Mouse (Mus musculus) brown adipose tissue, adult 24 weeks (tissue): ENCODE results near the gene Pde11a. TPM values are rescaled to one million over a fixed set of nuclear protein-coding genes. Genes with fewer than 3 reads are reported as not detected.

Experiments
- H3K27ac ChIP-seq: fragments of 200-500 bp; replicated peaks from 2 replicates; pipeline ENCODE4 v1.5.1; 2012; ENCODE audit warnings: low read depth, mild to moderate bottlenecking, low read length
- H3K4me1 ChIP-seq: fragments of 200-500 bp; 2 replicates; pipeline ENCODE4 v1.6.1; 2012; ENCODE audit warnings: low read length, mixed read lengths; ENCODE audit not compliant: control insufficient read depth, insufficient read depth, insufficient read length
- H3K4me3 ChIP-seq: fragments of 200-500 bp; 2 replicates; pipeline ENCODE4 v1.5.1; 2012; ENCODE audit warnings: low read depth, mild to moderate bottlenecking, low read length, moderate library complexity; ENCODE audit not compliant: insufficient read depth
- polyA plus RNA-seq: library from polyadenylated mRNA; stranded (reverse); fragments of >200 nt; gene quantifications from 2 replicates; pipeline ENCODE4 v1.2.4, GENCODE M21; 2012; ENCODE audit not compliant: missing spikeins, insufficient read depth, insufficient read length

The Pde11a gene
- polyA plus RNA-seq, 1 experiment, result 0.91 TPM

GRCm38 (mm10) chr2:76100597-76100996 is 238.0 kb downstream of the Pde11a start:
- H3K4me1 ChIP-seq, result no peaks in the 10 kb centered on the region
- H3K4me3 ChIP-seq, result no peak overlapping the region
- H3K27ac ChIP-seq, result no peak overlapping the region

GRCm38 (mm10) chr2:76099726-76100347 is 238.7 kb downstream of the Pde11a start:
- no peaks in the 10 kb centered on the region for H3K4me1 ChIP-seq
- no peak overlapping the region for H3K4me3 ChIP-seq
- no peak overlapping the region for H3K27ac ChIP-seq

- Histone ChIP-seq H3K27ac (no peak overlapping the region), H3K4me1 (no peaks in the 10 kb centered on the region), H3K4me3 (no peak overlapping the region)
Measured at GRCm38 (mm10) chr2:76098381-76098780, 240.2 kb downstream of the Pde11a start.

GRCm38 (mm10) chr2:76097847-76098246 is 240.7 kb downstream of the Pde11a start:
- H3K4me3 ChIP-seq, result no peak overlapping the region
- H3K4me1 ChIP-seq, result no peaks in the 10 kb centered on the region
- no peak overlapping the region for H3K27ac ChIP-seq

GRCm38 (mm10) chr2:76097284-76097683 is 241.3 kb downstream of the Pde11a start:
- Histone ChIP-seq H3K4me3 (no peak overlapping the region), H3K4me1 (no peaks in the 10 kb centered on the region)

GRCm38 (mm10) chr2:76095861-76096260 is 242.7 kb downstream of the Pde11a start:
- H3K27ac ChIP-seq, result no peak overlapping the region
- H3K4me1 ChIP-seq, result no peaks in the 10 kb centered on the region

More at GRCm38 (mm10) chr2:76097284-76097683, 241.3 kb downstream of the Pde11a start:
- H3K27ac ChIP-seq, result no peak overlapping the region

GRCm38 (mm10) chr2:76090506-76090905 is 248.1 kb downstream of the Pde11a start:
- no peak overlapping the region for H3K27ac ChIP-seq
- no peaks in the 10 kb centered on the region for H3K4me1 ChIP-seq

More at GRCm38 (mm10) chr2:76095861-76096260, 242.7 kb downstream of the Pde11a start:
- H3K4me3 ChIP-seq, result no peak overlapping the region

GRCm38 (mm10) chr2:76088844-76089243 is 249.7 kb downstream of the Pde11a start:
- Histone ChIP-seq H3K27ac (no peak overlapping the region), H3K4me3 (no peak overlapping the region), H3K4me1 (no peaks in the 10 kb centered on the region)

More at GRCm38 (mm10) chr2:76090506-76090905, 248.1 kb downstream of the Pde11a start:
- no peak overlapping the region for H3K4me3 ChIP-seq

GRCm38 (mm10) chr2:76088413-76088812 is 250.2 kb downstream of the Pde11a start:
- Histone ChIP-seq H3K4me3 (no peak overlapping the region), H3K4me1 (no peaks in the 10 kb centered on the region), H3K27ac (no peak overlapping the region)

- H3K4me3 ChIP-seq, result no peak overlapping the region
- H3K27ac ChIP-seq, result no peak overlapping the region
- no peaks in the 10 kb centered on the region for H3K4me1 ChIP-seq
Measured at GRCm38 (mm10) chr2:76087170-76087569, 251.4 kb downstream of the Pde11a start.

GRCm38 (mm10) chr2:76084982-76085381 is 253.6 kb downstream of the Pde11a start:
- no peak overlapping the region for H3K4me3 ChIP-seq
- no peaks in the 10 kb centered on the region for H3K4me1 ChIP-seq
- no peak overlapping the region for H3K27ac ChIP-seq

- Histone ChIP-seq H3K4me3 (no peak overlapping the region), H3K4me1 (no peaks in the 10 kb centered on the region), H3K27ac (no peak overlapping the region)
Measured at GRCm38 (mm10) chr2:76083901-76084300, 254.7 kb downstream of the Pde11a start.

GRCm38 (mm10) chr2:76083396-76083795 is 255.2 kb downstream of the Pde11a start:
- no peak overlapping the region for H3K4me3 ChIP-seq
- no peaks in the 10 kb centered on the region for H3K4me1 ChIP-seq
- no peak overlapping the region for H3K27ac ChIP-seq

GRCm38 (mm10) chr2:76081991-76082390 is 256.6 kb downstream of the Pde11a start:
- Histone ChIP-seq H3K27ac (no peak overlapping the region), H3K4me3 (no peak overlapping the region), H3K4me1 (no peaks in the 10 kb centered on the region)

GRCm38 (mm10) chr2:76080549-76080948 is 258.0 kb downstream of the Pde11a start:
- Histone ChIP-seq H3K27ac (no peak overlapping the region), H3K4me1 (no peaks in the 10 kb centered on the region), H3K4me3 (no peak overlapping the region)

GRCm38 (mm10) chr2:76076838-76077237 is 261.7 kb downstream of the Pde11a start:
- Histone ChIP-seq H3K4me3 (no peak overlapping the region), H3K27ac (no peak overlapping the region), H3K4me1 (no peaks in the 10 kb centered on the region)
